Mouse (Mus musculus) adrenal gland, postnatal 10 days (tissue): ENCODE results near the gene Oxsm. TPM values are rescaled to one million over a fixed set of nuclear protein-coding genes. Genes with fewer than 3 reads are reported as not detected.

Experiments used
- DNase-seq: peaks from one replicate; pipeline ENCODE4 v3.0.0; 2021; ENCODE audit warnings: mixed read lengths
- long read RNA-seq, 2 experiments: library from polyadenylated mRNA; stranded (forward); transcript quantifications; one replicate each; pipeline ENCODE4 v2.0.0; 2021
- total RNA-seq, 2 experiments: library from RNA; stranded (reverse); gene quantifications; 2 replicates each; pipeline ENCODE4 v1.2.3; 2021

Gene Oxsm
- total RNA-seq = 10 to 100 TPM; 22.1 to 26.7 TPM
- long read RNA-seq, experiment 1, partial matches to known transcripts = 2 of 17 reads
- long read RNA-seq, experiment 1, other reads (novel, unspliced or antisense) = 9 of 17 reads
- long read RNA-seq, experiment 2, transcript Oxsm-203 (3 exons, 3,434 nt) = major isoform, 5 of 29 reads
- long read RNA-seq, experiment 2, partial matches to known transcripts = 4 of 29 reads
- long read RNA-seq, experiment 2, other reads (novel, unspliced or antisense) = 18 of 29 reads

DNA sequence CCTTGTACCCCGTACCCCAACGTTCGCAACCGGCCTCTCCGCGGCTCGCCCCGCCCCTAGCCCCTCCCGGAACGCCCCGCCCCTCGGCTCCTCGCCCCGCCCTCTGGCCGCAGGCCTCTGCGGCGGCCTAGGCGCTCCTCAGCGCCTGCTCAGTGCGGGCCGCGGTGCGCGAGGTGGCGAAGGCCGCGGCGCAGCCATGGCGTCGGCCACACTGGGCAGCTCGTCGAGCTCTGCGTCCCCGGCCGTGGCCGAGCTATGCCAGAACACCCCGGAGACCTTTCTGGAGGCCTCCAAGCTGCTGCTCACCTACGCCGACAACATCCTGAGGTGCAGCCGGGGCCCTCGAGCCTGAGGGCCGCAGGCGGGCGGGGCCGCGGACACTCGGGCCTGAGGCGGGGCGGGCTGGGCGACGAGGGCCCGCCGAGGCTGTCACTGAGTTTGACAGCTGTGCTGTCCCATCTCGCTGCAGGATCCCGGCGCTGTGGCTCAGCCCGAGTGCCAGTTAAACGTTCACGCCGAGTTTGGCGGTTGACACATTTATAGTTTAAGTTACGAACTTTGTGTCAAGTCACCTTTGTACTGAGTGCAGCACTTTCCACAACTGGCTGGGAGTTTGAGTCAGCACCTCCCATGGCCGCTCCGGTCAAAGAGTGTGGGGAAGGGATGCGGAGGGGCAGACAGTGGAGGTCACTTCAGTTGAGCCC is at the start of gene Oxsm, which contains the start of gene Ngly1:
Oxsm (minus strand) TSS at position 638 of the 704 bp plus-strand sequence.
Ngly1 (plus strand) TSS at position 110 of the 704 bp plus-strand sequence.
- peak; percentile 95 for DNase-seq

DNA sequence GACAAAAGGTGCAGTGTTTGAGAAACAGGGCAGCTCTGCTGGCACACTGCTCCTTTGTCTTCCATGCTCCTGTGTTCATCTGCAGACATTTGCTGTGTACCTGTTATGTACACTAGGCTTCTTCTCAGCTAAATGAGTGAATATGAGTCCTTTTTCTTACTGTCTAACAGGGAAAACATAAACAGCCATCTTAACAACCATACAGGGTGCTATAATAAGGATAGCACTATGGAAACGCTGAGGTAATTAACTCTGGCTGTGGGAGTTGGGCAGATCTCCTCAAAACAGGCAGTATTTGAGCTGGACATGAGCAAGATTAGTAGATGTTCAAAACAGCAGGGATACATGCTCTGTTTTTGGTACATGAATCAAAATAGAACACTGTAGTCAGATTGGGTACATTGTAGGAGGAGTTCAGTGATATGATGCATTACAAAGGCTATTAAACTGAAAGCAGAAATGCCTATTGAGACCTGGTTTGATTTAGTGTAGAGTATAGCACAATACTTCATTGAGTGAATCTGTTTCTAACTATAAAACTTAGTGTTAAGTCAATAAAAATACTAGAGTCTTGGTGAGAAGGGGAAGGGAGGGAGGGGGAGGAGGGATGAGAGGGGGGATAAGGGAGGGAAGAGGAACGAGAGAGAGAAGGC is 47.3 kb upstream of the Oxsm start:
- DNase-seq = no peak

DNA sequence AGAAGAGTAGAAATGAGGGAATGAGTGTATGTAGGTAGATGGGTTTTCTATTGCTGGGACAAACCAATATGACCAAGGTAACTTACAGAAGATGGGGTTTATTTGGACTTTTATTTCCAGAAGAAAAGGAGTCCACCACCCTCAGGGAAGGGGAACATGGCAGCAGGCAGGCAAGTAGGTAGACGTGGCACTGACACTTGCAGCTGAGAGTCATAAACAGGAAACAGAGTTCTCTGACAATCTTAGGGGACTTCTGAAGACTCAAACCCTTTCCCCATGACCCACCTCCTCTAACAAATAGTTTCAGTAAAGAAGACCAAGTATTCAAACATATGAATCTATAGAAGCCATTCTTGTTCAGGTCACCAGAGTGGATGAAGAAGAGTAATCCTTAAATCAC is 44.3 kb upstream of the Oxsm start:
- no peak for DNase-seq

DNA sequence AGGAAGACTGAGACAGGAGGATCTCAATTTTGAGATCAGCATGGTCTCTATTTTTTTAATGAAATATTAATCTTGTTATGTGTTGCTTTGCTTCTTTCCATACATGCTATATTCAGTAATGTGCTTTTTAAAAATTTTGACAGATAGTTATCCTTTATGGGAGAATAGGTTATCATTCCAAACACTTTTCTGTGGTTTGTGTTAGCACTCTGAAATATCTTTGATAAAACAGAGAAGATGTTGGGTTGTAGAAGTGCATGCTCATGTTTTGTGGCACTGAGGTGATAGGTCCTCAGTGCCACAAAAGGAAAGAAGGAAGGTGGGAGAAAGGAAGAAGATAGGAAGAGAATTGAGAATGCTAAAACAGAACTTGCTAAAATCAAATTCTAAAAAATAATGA is 43.4 kb upstream of the Oxsm start:
- no peak for DNase-seq

DNA sequence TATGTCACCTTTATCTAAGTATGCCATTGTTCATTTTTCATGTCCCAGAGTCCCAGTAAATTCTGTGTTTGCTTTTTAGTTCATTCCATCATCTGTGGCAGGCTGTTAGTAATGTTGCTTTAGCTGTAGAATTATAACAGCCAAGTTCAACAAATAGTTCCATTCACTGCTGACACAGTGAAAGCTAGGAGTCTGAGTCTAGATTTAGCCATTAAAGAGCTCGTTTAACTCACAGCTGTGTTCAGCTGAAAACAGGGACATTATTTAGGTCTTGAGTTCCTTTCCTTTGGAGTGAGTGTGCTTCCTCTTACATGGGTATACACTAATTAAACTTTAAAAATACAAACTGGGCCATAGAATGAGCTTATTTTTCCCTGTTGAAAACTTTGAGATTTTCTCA is 42.8 kb upstream of the Oxsm start:
- DNase-seq = no peak

DNA sequence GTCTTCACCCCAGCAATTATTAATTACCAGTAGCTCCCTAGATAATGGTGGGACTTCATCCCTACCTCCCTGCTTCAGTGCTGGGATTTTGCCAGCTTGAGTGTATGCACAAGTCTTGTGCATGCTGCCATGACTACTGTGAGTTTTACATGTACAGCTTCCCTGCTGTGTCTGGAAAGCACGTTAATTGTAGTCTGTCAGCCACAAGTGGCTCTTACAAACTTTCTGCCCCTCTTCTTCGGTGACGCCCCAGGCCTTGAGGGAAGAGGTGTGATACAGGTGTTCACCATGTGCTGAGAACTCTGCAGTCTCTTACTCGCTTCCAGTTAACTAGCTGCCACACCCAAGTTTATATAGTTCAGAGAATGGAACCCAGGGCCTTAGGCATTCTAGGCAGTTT is 34.4 kb upstream of the Oxsm start:
- no peak for DNase-seq

DNA sequence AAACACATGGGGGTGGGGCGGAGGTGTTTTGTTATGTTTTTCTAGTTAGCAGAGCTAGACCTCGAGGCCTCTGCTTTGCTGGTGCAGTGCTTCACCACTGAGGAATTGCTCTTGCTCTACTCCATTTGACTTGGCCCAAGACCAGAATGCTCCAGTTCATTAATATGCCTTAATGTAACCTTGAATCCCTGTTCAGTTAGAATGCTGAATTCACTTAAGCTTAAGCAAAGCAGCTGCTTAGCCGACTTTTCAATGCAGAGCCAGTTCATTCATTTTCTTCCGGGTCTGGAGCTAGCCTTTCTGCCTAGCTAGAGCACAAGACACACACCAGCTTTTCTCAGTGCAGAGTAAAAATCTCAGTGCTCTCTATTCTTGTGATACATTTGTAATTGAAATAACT is 29.6 kb upstream of the Oxsm start:
- no peak for DNase-seq

DNA sequence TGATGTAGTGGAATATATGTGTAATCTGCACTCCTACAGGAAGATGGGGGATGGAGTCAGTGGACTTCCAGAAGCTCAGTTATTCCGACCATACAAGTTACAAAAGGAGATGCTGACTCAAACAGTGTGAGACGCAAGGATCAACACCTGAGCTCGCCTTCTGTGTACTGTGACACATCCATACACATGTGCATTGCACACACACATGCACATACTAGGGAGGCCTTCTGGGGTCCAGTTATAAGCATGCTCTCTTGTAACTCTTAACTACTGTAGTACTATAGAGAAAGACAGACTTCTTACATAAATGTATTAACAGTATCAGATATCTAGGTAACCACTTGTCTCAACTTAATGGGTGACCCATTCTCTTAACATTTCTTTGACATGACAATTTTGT is 24.1 kb upstream of the Oxsm start:
- no peak for DNase-seq

DNA sequence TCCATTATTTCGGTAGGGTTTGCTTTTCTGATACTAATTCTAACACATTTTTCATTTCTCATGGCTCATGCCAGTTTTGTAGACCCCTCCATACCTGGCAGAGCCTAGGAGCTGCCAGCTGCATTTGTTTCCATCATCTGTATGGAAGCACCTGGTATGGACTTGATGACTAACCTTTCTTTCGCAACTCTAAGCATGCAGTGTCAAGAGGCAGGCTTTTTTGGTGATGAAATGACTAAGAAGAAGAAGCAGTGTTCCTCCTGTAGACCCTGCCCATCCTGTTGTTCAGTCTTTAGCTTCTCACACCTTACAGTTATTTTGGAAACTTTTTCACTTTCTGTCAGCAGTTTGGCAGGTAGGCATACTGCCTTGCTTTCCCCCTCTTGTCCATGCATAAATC is 20.2 kb upstream of the Oxsm start:
- DNase-seq = no peak

DNA sequence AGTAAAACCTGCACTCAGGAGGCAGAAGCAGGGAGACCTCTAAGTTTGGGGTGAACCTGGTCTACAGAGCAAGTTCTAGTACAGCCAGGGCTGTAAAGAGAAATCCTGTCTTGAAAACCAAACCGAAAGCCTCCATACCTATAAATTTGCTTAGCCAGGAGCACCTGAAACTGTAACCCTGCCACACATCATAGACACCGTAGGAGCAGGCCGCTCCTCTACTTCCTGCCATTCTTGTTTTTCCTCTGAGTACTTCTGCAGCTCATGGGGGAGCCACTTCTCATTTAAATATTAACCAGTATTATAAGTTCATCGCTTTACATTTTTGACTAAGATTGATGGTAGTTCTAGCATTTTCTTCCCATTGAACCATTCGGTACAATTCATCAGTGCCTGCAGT is 17.4 kb upstream of the Oxsm start:
- no peak for DNase-seq

DNA sequence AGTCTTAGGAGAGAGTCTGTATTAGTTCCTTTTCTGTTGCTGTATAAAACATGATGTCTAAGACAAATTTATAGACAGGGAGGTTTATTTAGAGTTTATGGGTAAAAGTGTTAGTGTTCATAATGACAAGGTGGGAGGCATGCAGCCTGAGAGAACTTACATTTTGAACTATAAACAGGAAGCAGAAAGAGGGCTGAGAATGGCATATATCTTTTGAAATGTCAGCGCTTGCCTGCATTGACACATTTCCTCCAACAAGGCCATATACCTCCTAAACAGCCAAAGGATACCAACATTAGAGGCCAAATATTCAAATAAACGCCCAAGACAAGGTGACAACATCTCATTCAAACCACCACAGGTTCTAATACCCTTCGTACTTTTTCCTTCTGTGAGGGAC is 12.3 kb upstream of the Oxsm start:
- DNase-seq = no peak

DNA sequence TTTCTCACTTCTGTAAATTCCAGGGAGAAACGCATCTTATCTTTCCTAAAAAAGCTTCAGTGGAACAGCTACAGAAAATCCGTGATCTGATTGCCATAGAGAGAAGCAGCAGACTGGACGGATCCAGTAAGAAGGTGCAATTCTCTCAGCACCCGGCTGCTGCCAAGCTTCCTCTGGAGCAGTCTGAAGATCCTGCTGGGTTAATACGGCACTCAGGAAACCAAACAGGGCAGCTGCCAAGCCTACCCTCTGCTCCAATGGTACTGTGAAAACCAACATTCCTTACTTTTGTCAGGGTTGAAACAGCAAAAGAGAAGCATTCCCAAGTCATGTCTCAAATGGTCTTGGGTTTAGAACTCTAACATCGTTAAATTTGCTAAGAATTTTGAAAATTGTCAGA is 10.9 kb upstream of the Oxsm start:
- no peak for DNase-seq

DNA sequence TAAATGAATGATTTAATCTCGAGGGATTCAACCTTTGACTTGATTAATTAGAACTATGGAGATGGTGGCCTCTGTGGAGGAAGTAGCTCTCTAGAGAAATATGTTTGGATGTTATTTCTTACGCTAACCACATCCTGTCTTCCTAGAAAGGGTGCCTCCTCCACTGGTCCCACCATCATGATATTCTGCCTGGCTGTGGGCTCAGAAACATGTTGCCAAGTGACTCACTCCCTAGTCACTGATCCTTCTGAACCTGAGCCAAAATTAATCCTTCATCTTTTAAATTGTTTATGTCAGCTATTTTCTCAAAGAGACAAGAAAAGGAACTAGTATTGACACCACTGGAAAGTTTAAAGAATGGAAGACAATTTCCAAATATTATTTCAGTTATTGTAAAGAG is 6.6 kb upstream of the Oxsm start:
- DNase-seq = no peak

DNA sequence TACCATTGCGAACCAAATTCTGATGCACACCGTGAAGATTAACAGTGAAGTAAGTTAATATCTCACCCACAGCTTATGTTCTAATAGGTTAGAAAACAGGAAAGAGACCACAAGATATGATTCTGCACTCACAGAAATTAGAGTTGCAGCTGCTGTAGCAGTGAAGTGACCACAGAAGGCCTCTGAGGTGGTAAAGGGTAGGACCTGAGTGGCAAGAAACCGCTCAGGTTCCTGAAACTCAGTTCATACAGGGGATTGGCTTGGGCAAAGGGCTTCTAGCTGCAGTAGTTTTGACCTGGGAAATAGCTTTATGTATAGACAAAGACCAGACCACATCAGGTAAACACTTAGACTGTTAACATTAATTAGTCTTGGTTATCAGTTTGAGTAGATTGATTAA is 6.1 kb upstream of the Oxsm start:
- no peak for DNase-seq

DNA sequence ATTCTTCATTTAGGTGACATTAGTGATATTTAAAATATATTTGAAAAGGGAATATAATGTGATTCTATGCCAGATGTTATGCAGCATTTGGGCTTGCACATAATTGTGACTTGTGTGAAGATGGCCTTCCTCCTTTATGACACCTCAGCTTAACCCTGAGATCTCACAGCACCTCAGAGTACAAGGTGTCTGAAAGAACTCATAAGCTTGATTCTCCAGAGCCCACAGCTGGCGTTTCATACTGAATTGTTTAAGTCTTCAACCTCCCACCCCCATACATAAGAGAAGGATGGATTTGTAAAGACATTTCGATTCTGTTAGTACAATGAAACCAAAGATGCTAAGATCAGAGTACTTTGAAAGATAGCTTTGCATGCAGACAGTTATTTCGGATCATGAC is 491 bp upstream of the Oxsm start:
- DNase-seq = no peak

DNA sequence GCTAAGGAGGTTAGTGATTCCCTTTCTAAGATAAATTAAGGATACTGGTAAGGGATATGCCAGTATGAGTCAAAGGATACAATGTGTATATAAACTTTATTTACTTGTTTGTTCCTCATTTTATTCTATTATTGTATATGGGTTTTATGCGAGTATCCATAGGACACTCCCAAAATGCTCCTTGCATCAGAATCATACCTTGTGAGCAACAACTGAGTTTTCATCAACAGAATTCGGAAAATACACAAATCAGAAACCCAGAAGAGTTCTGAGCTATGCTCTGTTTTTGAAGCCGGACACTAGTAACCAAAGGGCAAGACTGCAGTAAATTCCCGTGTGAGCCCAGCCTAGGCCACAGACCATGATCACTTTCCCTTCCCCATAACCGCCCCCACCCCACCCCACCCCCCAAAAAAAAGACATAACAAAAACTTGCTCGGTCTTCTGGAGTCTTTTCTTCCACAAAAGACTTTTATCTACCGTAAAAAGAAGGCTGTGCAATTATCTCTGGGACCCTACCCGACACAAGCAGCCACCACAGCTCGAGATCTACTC is 928 bp downstream of the Oxsm start:
- no peak for DNase-seq

DNA sequence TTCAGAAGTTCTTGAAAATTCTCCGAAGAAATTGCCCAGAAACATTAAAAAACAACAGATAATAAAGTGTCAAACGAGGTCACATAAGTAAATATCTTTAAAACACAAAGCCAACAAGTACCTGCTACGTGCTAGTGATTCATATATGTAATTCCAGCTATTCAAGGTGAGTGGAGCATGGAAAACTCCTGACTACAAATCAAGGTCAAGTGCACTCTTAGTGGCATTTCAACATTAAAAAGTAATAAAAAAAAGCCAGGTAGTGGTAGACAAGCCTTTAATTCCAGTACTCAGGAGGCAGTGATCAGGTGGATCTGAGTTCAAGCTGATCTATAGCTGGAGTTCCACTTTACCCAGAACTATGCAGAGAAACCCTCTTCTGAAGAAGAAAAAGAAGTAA is 1.5 kb downstream of the Oxsm start:
- no peak for DNase-seq

DNA sequence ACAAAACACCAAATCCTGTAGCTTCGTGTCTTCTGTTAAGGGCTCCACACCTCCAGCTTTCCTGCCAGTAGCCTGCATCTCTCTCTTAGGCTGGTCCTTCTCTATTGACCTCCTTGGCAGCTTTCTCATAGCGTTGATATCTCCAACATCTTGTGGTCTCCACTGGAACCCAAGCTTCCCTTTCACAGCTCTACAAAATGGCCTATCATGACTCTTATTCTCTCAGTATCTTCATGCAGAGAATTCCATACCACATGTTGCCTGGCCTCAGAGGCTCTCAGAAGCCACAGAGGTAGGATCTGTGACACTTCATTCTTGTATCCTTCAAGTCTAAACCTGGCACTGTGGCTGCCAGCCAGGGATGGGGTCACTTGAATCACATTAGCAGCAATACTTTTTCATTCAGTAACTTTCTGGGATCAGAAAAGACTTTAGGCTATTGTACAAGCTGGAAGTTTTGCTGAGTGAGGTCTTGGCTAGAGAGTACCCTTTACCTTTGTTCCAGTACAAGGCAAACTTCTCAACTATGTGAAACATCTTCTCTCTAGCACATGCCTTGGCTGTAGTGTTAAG is 3.2 kb downstream of the Oxsm start:
- DNase-seq = no peak

DNA sequence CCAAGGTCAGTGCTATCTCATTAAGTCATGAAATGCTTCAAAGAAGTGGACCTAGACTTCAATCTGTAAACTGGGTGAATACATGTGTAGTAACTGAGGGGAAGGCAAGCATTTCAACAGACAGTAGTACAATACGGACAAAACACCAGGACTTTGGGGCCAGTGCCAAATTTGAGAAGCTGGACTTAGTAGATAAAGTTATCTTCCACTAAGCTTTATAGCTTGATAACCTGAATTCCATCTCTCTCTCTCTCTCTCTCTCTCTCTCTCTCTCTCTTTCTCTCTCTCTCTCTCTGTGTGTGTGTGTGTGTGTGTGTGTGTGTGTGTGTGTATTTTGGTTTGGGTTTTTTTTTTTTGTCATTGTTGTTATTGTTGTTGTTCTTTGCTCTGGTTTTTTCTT is 4.5 kb downstream of the Oxsm start:
- no peak for DNase-seq

DNA sequence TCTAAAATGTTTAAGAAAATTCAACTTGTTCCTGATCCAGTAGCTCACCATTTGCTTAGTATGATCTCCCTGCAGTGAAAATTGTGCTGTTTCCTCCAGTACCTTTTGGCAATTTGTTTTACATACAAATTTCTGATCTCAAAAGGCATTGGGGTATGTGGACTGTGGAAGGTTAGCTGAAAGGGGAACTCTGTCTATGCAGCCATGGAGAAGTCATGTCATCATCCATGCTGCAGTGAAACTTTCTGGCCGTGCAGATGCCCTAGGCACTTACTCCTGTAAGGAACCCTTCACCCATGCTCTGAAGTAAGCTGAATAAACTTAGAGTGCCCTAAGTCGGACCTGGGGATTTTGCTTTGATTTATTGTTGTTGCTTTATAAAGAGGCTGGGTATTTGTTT is 5.2 kb downstream of the Oxsm start:
- no peak for DNase-seq

DNA sequence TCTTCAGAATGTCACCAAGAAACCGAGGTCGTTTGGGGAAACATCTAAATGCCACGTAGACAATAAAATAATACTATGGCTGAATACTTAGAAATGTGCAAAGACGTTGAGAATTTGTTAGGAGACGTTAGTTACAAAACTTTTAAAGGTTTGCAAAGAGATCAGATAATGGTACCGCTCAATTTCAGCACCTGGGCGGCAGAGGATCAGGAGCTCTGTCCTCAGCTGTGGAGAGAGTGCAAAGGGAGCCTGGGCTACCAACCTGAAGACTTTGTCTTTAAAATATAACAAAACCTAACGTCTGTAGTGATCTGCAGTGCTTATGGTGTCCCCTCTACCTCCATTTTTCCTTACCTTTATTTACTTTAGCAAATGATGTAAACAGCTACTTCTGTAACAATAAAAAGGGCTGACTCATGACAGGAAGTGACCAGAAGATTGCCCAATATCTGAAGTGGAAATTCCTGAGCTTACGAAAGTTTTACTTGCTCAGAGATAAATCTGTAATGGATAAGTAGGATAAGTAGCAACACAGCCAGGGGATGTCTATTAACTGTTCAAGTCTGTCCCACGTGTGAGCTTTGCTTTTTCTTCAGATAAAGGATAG is 5.9 kb downstream of the Oxsm start:
- DNase-seq = peak; percentile 30

DNA sequence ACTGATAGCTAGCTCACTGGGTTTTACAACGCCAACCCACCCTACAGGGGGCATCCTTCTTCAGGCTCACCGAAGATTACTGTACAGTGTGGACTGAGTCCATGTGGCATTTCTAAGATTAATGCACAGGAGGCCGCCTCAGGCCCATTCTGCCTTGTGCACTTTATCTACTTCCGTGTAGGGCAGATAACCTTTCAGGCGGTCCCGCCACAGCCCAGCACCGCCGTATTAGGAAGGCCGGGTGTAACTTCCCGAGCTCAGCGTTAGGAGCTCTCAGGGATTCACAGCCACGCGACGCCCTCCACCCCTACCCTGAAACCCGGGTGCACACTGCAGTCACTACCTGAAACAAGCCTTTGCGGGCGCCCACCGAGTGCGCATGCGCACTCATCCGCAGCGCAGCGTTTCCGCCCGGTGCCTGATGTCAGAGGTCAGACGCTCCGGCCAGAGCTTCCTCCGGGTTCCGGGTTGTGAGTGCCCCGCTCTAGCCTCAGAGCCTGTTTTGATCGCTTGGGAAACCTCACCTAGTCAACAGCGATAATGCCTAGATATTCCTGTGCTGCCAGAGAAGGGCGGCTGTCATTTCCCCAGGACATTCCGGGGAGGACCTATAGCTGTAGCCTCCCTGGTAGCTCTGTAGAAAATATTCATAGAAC is 6.5 kb downstream of the Oxsm start:
- peak; percentile 94 for DNase-seq
